Mouse (Mus musculus): ENCODE measurements around the gene Btaf1.
A peak's percentile ranks its signal among the peaks of the same experiment; 100 is the strongest.

Gene Btaf1

GRCm38 (mm10) chr19:37020951-37021350 lies 95.1 kb downstream of the Btaf1 start:
- no peak for DNase-seq (ENCODE audit: low read depth)

GRCm38 (mm10) chr19:37022146-37022545 lies 96.3 kb downstream of the Btaf1 start:
- DNase-seq (ENCODE audit: low read depth), result no peak

- DNase-seq (ENCODE audit: low read depth), result no peak
Measured at GRCm38 (mm10) chr19:37025839-37026319, 100.0 kb downstream of the Btaf1 start.

- DNase-seq (ENCODE audit: low read depth), result no peak
Measured at GRCm38 (mm10) chr19:37026408-37026807, 100.5 kb downstream of the Btaf1 start.

- no peak for DNase-seq (ENCODE audit: low read depth)
Measured at GRCm38 (mm10) chr19:37029771-37030170, 103.9 kb downstream of the Btaf1 start.

- no peak for DNase-seq (ENCODE audit: low read depth)
Measured at GRCm38 (mm10) chr19:37031446-37031845, 105.6 kb downstream of the Btaf1 start.

GRCm38 (mm10) chr19:37032364-37032763 lies 106.5 kb downstream of the Btaf1 start:
- no peak for DNase-seq (ENCODE audit: low read depth)

GRCm38 (mm10) chr19:37040906-37041305 lies 115.0 kb downstream of the Btaf1 start:
- no peak for DNase-seq (ENCODE audit: low read depth)

- no peak for DNase-seq (ENCODE audit: low read depth)
Measured at GRCm38 (mm10) chr19:37044431-37044830, 118.6 kb downstream of the Btaf1 start.

- no peak for DNase-seq (ENCODE audit: low read depth)
Measured at GRCm38 (mm10) chr19:37048507-37048906, 122.6 kb downstream of the Btaf1 start.

- DNase-seq (ENCODE audit: low read depth), result peak; percentile 48
Measured at GRCm38 (mm10) chr19:37050643-37051345, 124.9 kb downstream of the Btaf1 start.

GRCm38 (mm10) chr19:37055976-37056556 lies 130.2 kb downstream of the Btaf1 start:
- no peak for DNase-seq (ENCODE audit: low read depth)

GRCm38 (mm10) chr19:37057161-37057905 lies 131.5 kb downstream of the Btaf1 start:
- no peak for DNase-seq (ENCODE audit: low read depth)

- no peak for DNase-seq (ENCODE audit: low read depth)
Measured at GRCm38 (mm10) chr19:37059623-37060022, 133.7 kb downstream of the Btaf1 start.

- DNase-seq (ENCODE audit: low read depth), result no peak
Measured at GRCm38 (mm10) chr19:37060078-37060477, 134.2 kb downstream of the Btaf1 start.
